Mouse (Mus musculus): ENCODE measurements around the gene Ppp1r12c.

- TF ChIP-seq CTCF (IDR thresholded peaks at IDR 0.05; ENCODE audit: low read depth, low read length) (no peak), POLR2A (IDR thresholded peaks at IDR 0.05; ENCODE audit: insufficient read depth, low read length) (no peak), EP300 (IDR thresholded peaks at IDR 0.05; ENCODE audit: insufficient read depth, low read depth, low read length) (no peak)
These were observed 53.0 kb downstream of the Ppp1r12c start for GRCm38 (mm10) chr7:4448439-4448838.

All from ES-Bruce4 (cell line).